In genomic region chr1:98094811-98095245, GRCm38 (mm10) we compare ENCODE assay signal across 8 mouse cellular contexts. TPM values are rescaled to one million over a fixed set of nuclear protein-coding genes. Genes with fewer than 3 reads are reported as not detected.
A peak's percentile ranks its signal among the peaks of the same experiment; 100 is the strongest.
DNase-seq lines count a peak whose midpoint lies in the region; ATAC-seq and TF ChIP-seq lines count a peak whose summit lies in the region.

No protein-coding gene starts in this region.

- peak; percentile 55 for DNase-seq in embryo, embryonic 10 days (ENCODE audit: low spot score)
- no peak for DNase-seq in embryo, embryonic 9.5 days (ENCODE audit: extremely low spot score)
- DNase-seq in kidney, postnatal 36 days = peak; percentile 25 to 61

- H3K9ac ChIP-seq in heart, embryonic 12.5 days = peak overlapping the region; percentile 89
- peak overlapping the region; percentile 66 for H3K9ac ChIP-seq in stomach, embryonic 15.5 days

- H3K27me3 ChIP-seq in C2C12 (ENCODE audit: control insufficient read depth, insufficient read depth, insufficient read length) = no peaks in the 10 kb centered on the region
- H3K27me3 ChIP-seq in heart, embryonic 12.5 days (replicated peaks) = no peaks in the 10 kb centered on the region
- no peaks in the 10 kb centered on the region for H3K27me3 ChIP-seq in stomach, embryonic 15.5 days (replicated peaks)

- peak; percentile 38 for ATAC-seq in heart, embryonic 12.5 days (ENCODE audit: insufficient number of reproducible peaks, low FRiP score)
- peak; percentile 33; the same call in 1 of the 2 replicates for ATAC-seq in stomach, embryonic 15.5 days (ENCODE audit: insufficient read depth, low FRiP score, low read depth)

- H3K79me3 ChIP-seq in C2C12 (ENCODE audit: low read depth) = peaks cover 11% of the 10 kb centered on the region

- no peaks in the 10 kb centered on the region for H3K36me3 ChIP-seq in C2C12 (ENCODE audit: control insufficient read depth, insufficient read depth)
- H3K36me3 ChIP-seq in heart, embryonic 12.5 days = no peaks in the 10 kb centered on the region
- no peaks in the 10 kb centered on the region for H3K36me3 ChIP-seq in macrophage (ENCODE audit: inconsistent target)
- no peaks in the 10 kb centered on the region for H3K36me3 ChIP-seq in stomach, embryonic 15.5 days

- H3K4me3 ChIP-seq in C2C12 (ENCODE audit: insufficient read depth, poor library complexity, severe bottlenecking) (peak overlapping the region; percentile 55), macrophage (ENCODE audit: inconsistent target) (peak overlapping the region; percentile 70)
- peak overlapping the region; percentile 91 for H3K4me3 ChIP-seq in brown adipose tissue, adult 24 weeks (ENCODE audit: insufficient read depth, low read depth, low read length)
- H3K4me3 ChIP-seq in heart, embryonic 12.5 days = peak overlapping the region; percentile 83
- peak overlapping the region; percentile 84 for H3K4me3 ChIP-seq in stomach, embryonic 15.5 days (replicated peaks)

- 0% methylated on average over 20 of the region's 20 CpGs for WGBS in heart, embryonic 12.5 days
- 1% methylated on average over 20 of the region's 20 CpGs for WGBS in macrophage (ENCODE audit: missing documents)
- WGBS in stomach, embryonic 15.5 days = under 1% methylated on average over 20 of the region's 20 CpGs

- peak overlapping the region; percentile 80 for H3K4me2 ChIP-seq in heart, embryonic 12.5 days
- H3K4me2 ChIP-seq in stomach, embryonic 15.5 days = peak overlapping the region; percentile 88

- H3K79me2 ChIP-seq in C2C12 (ENCODE audit: control insufficient read depth, insufficient read depth) (peaks cover 49% of the 10 kb centered on the region), macrophage (ENCODE audit: inconsistent target) (no peaks in the 10 kb centered on the region; the same call in none of the 2 replicates)

- H3K4me1 ChIP-seq in brown adipose tissue, adult 24 weeks (ENCODE audit: control insufficient read depth, insufficient read depth, insufficient read length, low read length) = no peaks in the 10 kb centered on the region
- H3K4me1 ChIP-seq in heart, embryonic 12.5 days (replicated peaks) = peaks cover 9% of the 10 kb centered on the region; the same call in 1 of the 2 replicates
- peaks cover 3% of the 10 kb centered on the region; the same call in 1 of the 2 replicates for H3K4me1 ChIP-seq in stomach, embryonic 15.5 days

- H3K27ac ChIP-seq in brown adipose tissue, adult 24 weeks (replicated peaks; ENCODE audit: low read depth, low read length) = peak overlapping the region; percentile 75
- H3K27ac ChIP-seq in heart, embryonic 12.5 days (ENCODE audit: poor library complexity, severe bottlenecking) = peak overlapping the region; percentile 91
- H3K27ac ChIP-seq in macrophage = peak overlapping the region; percentile 27; the same call in 1 of the 2 replicates
- peak overlapping the region; percentile 84 for H3K27ac ChIP-seq in stomach, embryonic 15.5 days

- H3ac ChIP-seq in C2C12 (ENCODE audit: control insufficient read depth, insufficient read length, low read depth) = peak overlapping the region; percentile 96

- H3K9me3 ChIP-seq in heart, embryonic 12.5 days (replicated peaks) = no peaks in the 10 kb centered on the region
- no peaks in the 10 kb centered on the region for H3K9me3 ChIP-seq in stomach, embryonic 15.5 days

- TF ChIP-seq CTCF in C2C12 (IDR thresholded peaks at IDR 0.05; ENCODE audit: control insufficient read depth, insufficient read depth, insufficient read length) = no peak

TF ChIP-seq in C2C12, 6 proteins besides CTCF, POLR2A, EP300 and RAD21:
- TF ChIP-seq MAX (IDR thresholded peaks at IDR 0.05) = no peak
- TF ChIP-seq USF1 (IDR thresholded peaks at IDR 0.05; ENCODE audit: low read depth) = no peak
- no peak for TF ChIP-seq MYOG (IDR thresholded peaks at IDR 0.05; ENCODE audit: control insufficient read depth, extremely low read depth, insufficient read length)
- TF ChIP-seq FOSL1 (IDR thresholded peaks at IDR 0.05; ENCODE audit: insufficient read depth, low read length, poor library complexity, severe bottlenecking) = no peak
- TF ChIP-seq CEBPB (IDR thresholded peaks at IDR 0.05; ENCODE audit: low read depth) = no peak
- no peak for TF ChIP-seq MYOD1 (IDR thresholded peaks at IDR 0.05; ENCODE audit: control insufficient read depth, insufficient read length, low read depth)

RNA-seq across cellular contexts. Expression of gene Pam, which starts 0.6 kb away (rescaled TPM):
- polyA plus RNA-seq in C2C12 (2012; fragmentation: generic; extraction: Trizol) (27.6 TPM), macrophage (2018) (19.5 to 50.6 TPM (median 32.9 TPM) in 3 replicates)
- polyA plus RNA-seq in brown adipose tissue, adult 24 weeks (2012; ENCODE audit: insufficient read depth, insufficient read length, missing spikeins) = 14.5 and 18.2 TPM in 2 replicates
- 376 and 393 TPM in 2 replicates for polyA plus RNA-seq in heart, embryonic 12.5 days (2016; fragmentation: Nextera tagmentation; extraction: Ambion mirVana)
- 100 to 1,000 TPM in 10 of 26 experiments, 10 to 100 TPM in 16; 26.6 to 528 (median 87.6) TPM for total RNA-seq in macrophage (2018; cell fraction: chromatin; rRNA removed)
- 10 to 100 TPM in 25 of 26 experiments, 1 to 10 TPM in 1; 7.6 to 56.8 (median 24.3) TPM for total RNA-seq in macrophage (2018; cell fraction: cytosol; rRNA removed)
- total RNA-seq in macrophage (2018; cell fraction: nucleus; rRNA removed) = 100 to 1,000 TPM in 7 of 26 experiments, 10 to 100 TPM in 19; 24.8 to 268 (median 78.5) TPM
- 55.5 and 60.2 TPM in 2 replicates for polyA plus RNA-seq in stomach, embryonic 15.5 days (2015; fragmentation: Nextera tagmentation; extraction: Ambion mirVana)

Comparison
In these comparisons a context has a peak if more than half of its experiments do, and no peak if none do; other contexts are left out.
1. H3K27ac ChIP-seq: peak in every context shown above with its lines; median percentile 91 in heart, embryonic 12.5 days; 84 in stomach, embryonic 15.5 days; 75 in brown adipose tissue, adult 24 weeks; 27 in macrophage.